Mouse (Mus musculus) heart, postnatal 0 days (tissue): Measurements from ENCODE around the gene Mab21l3. TPM values are rescaled to one million over a fixed set of nuclear protein-coding genes. Genes with fewer than 3 reads are reported as not detected.

ENCODE experiments used
- ATAC-seq: fragments of 200-750 bp; cut with Nextera tagmentation; 2 replicates; pipeline ENCODE4 v1.8.0; 2017; ENCODE audit warnings: low read depth, moderate number of reproducible peaks, moderate library complexity; ENCODE audit not compliant: insufficient read depth
- DNase-seq: peaks from one replicate; pipeline ENCODE4 v3.0.0-alpha.2; 2016; ENCODE audit warnings: low spot score
- H3K27ac ChIP-seq: fragments of 300-500 bp; sonication (generic); 2 replicates; pipeline ENCODE4 v1.5.1; 2014; ENCODE audit warnings: low read depth, mild to moderate bottlenecking
- H3K27me3 ChIP-seq: fragments of 300-500 bp; sonication (generic); 2 replicates; pipeline ENCODE4 v1.6.1; 2014; ENCODE audit warnings: low read length, mixed read lengths; ENCODE audit not compliant: control insufficient read depth, insufficient read depth
- H3K36me3 ChIP-seq: fragments of 300-500 bp; sonication (generic); replicated peaks from 2 replicates; pipeline ENCODE4 v1.6.1; 2014; ENCODE audit warnings: low read length, mixed read lengths; ENCODE audit not compliant: control insufficient read depth, insufficient read depth
- H3K4me1 ChIP-seq: fragments of 300-500 bp; sonication (generic); 2 replicates; pipeline ENCODE4 v1.6.1; 2014; ENCODE audit warnings: antibody characterized with exemption; ENCODE audit not compliant: control insufficient read depth, insufficient read depth
- H3K4me2 ChIP-seq: fragments of 300-500 bp; sonication (generic); 2 replicates; pipeline ENCODE4 v1.6.1; 2014; ENCODE audit warnings: low read depth, mild to moderate bottlenecking, low read length, moderate library complexity
- H3K4me3 ChIP-seq: fragments of 300-500 bp; sonication (generic); 2 replicates; pipeline ENCODE4 v1.5.1; 2014; ENCODE audit warnings: low read depth, low read length
- H3K9ac ChIP-seq: fragments of 300-500 bp; sonication (generic); replicated peaks from 2 replicates; pipeline ENCODE4 v1.6.1; 2014; ENCODE audit warnings: low read depth, low read length, mixed read lengths
- H3K9me3 ChIP-seq: fragments of 300-500 bp; sonication (generic); replicated peaks from 2 replicates; pipeline ENCODE4 v1.6.1; 2016; ENCODE audit warnings: low read length; ENCODE audit not compliant: control insufficient read depth
- CTCF ChIP-seq: IDR thresholded peaks from 2 replicates; pipeline ENCODE4 v1.5.1; 2016; ENCODE audit warnings: antibody characterized with exemption, control low read depth, low read depth
- EP300 ChIP-seq: IDR thresholded peaks from 2 replicates; pipeline ENCODE4 v1.6.1; 2016; ENCODE audit warnings: antibody characterized with exemption, low read depth
- WGBS: fragments of 180-500 bp; shearing (Covaris S2); extraction: QIAGEN DNeasy Blood & Tissue Kit; methylation state at CpG from one replicate; pipeline ENCODE4 v1.1.7; 2014; 5-methylcytosine and 5-hydroxymethylcytosine counted together
- polyA plus RNA-seq: library from polyadenylated mRNA; unstranded; fragments of >200 nt; fragmentation: Nextera tagmentation; extraction: Ambion mirVana; gene quantifications from 2 replicates; pipeline ENCODE4 v1.2.1, GENCODE M21; 2015
- total RNA-seq: library from RNA; depleted of rRNA; stranded (reverse); fragments of >200 nt; gene quantifications from 2 replicates; pipeline ENCODE4 v1.2.3, GENCODE M21; 2014; ENCODE audit warnings: low replicate concordance

Gene Mab21l3
- total and polyA plus RNA-seq, 2 experiments from 2014 or later = 0.10 to 1.6 TPM

DNA sequence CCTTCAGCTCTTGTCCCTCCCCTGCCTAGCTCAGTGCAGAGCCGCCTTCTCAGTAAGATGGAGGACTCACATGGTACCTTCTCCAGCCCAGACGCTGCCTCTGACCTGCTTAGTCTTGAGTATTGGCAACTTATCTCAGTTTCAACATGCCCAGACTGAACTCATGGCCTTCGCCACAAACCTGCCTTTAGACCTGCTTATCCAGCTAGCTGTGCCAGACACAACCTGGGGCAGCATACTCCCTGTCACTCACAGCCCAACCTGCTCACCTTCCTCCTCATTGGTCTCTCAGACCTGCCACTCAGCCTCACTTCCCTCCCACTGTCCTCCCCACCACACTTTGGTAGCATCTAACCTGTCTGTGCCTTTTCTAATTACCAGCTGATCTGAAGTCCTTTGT lies 32.8 kb downstream of the Mab21l3 start:
- Histone ChIP-seq H3K27ac (no peak overlapping the region), H3K4me1 (no peaks in the 10 kb centered on the region), H3K36me3 (no peaks in the 10 kb centered on the region), H3K4me2 (no peak overlapping the region), H3K4me3 (no peak overlapping the region), H3K27me3 (no peaks in the 10 kb centered on the region), H3K9me3 (no peaks in the 10 kb centered on the region), H3K9ac (no peak overlapping the region)
- DNase-seq (no peak), ATAC-seq (no peak)
- 76% methylated on average over 3 of the region's 3 CpGs for WGBS
- TF ChIP-seq EP300 = no peak
- TF ChIP-seq CTCF = no peak

- Histone ChIP-seq H3K4me2 (no peak overlapping the region), H3K27me3 (no peaks in the 10 kb centered on the region), H3K27ac (no peak overlapping the region), H3K4me1 (no peaks in the 10 kb centered on the region), H3K4me3 (no peak overlapping the region), H3K9ac (no peak overlapping the region), H3K36me3 (no peaks in the 10 kb centered on the region), H3K9me3 (no peaks in the 10 kb centered on the region)
- TF ChIP-seq CTCF (no peak), EP300 (no peak)
- no peak for DNase-seq
- ATAC-seq = no peak
- 81% methylated on average over 9 of the region's 9 CpGs for WGBS
Observed at GRCm38 (mm10) chr3:101814790-101815189, 34.0 kb downstream of the Mab21l3 start.

GRCm38 (mm10) chr3:101812341-101812962 lies 36.3 kb downstream of the Mab21l3 start:
- H3K9ac ChIP-seq = no peak overlapping the region
- no peak overlapping the region for H3K4me3 ChIP-seq
- H3K4me2 ChIP-seq = no peak overlapping the region
- no peaks in the 10 kb centered on the region for H3K9me3 ChIP-seq
- no peak overlapping the region for H3K27ac ChIP-seq
- H3K4me1 ChIP-seq = peaks cover 4% of the 10 kb centered on the region; the same call in 1 of the 2 replicates
- TF ChIP-seq EP300 (no peak), CTCF (peak; percentile 88)
- WGBS = 66% methylated on average over 10 of the region's 10 CpGs
- DNase-seq = peak; percentile 80
- H3K36me3 ChIP-seq = no peaks in the 10 kb centered on the region
- peak; percentile 79 for ATAC-seq
- H3K27me3 ChIP-seq = no peaks in the 10 kb centered on the region

DNA sequence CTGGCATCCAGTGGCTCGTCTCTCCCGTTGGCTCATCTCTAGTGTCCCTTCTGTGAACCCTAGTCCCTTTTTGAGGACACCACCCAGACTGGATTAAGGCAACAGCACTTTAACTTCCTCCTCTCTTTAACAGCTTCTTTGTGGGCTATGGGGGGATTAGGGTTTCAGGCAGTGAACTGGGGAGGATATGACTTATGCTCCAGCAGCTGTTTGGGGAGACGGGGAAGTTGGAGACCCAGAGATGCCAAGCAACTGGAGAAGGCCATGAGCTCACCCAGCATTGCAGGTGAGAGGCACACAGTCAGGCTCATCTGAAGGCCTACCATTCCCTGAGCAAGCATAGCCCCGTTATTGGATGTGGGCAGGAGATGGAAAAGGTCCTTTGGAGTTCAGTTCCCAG lies 36.8 kb downstream of the Mab21l3 start:
- DNase-seq (no peak), ATAC-seq (no peak)
- WGBS = 67% methylated on average over 4 of the region's 4 CpGs
- Histone ChIP-seq H3K27ac (no peak overlapping the region), H3K4me3 (no peak overlapping the region), H3K27me3 (no peaks in the 10 kb centered on the region), H3K36me3 (no peaks in the 10 kb centered on the region), H3K9ac (no peak overlapping the region), H3K4me2 (no peak overlapping the region), H3K9me3 (no peaks in the 10 kb centered on the region), H3K4me1 (peaks cover 9% of the 10 kb centered on the region)
- TF ChIP-seq CTCF (no peak), EP300 (no peak)

DNA sequence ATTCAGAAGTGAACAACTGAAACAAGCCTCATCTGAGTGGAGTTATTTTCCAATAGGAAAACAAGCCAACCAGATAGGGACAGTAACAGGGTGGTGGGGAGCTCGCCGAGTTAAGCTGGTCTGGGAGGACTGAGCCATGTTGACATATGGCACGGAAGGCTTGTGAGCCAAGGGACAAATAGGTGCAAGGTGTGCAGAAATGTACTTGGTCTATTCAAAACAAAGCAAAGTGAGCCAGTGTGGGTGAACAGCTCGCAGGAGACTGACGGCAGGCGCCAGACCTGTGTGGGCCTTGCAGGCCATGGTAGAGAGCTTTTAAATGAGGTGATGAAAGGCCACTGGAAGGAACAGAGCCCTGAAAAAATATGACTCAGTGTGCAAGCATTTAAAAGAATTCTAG lies 41.1 kb downstream of the Mab21l3 start:
- H3K27ac ChIP-seq = no peak overlapping the region
- H3K27me3 ChIP-seq = no peaks in the 10 kb centered on the region
- WGBS = 47% methylated on average over 6 of the region's 6 CpGs
- TF ChIP-seq CTCF (no peak), EP300 (no peak)
- no peaks in the 10 kb centered on the region for H3K9me3 ChIP-seq
- no peak overlapping the region for H3K4me3 ChIP-seq
- H3K9ac ChIP-seq = no peak overlapping the region
- ATAC-seq (no peak), DNase-seq (no peak)
- no peaks in the 10 kb centered on the region for H3K36me3 ChIP-seq
- no peak overlapping the region for H3K4me2 ChIP-seq
- H3K4me1 ChIP-seq = peaks cover 28% of the 10 kb centered on the region

DNA sequence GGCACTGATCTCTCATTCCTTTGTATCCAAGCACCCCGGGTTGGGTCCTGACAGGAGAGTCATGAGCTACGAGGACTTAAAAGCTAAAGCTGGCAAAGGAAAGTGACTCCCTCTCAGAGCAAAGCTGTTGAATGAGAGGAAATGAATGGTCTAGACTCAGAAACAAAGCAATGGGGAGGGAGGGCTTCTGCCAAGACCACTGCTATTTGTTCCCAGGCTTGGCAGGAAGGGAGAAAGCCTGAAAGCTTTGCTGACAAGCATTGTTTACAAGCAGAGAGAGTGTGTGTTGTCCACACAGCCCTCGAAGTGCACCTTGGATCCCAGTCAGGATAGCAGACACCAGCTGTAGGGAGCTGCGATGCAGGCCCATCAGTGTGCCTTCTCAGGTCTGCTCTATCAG lies 41.8 kb downstream of the Mab21l3 start:
- H3K4me2 ChIP-seq = no peak overlapping the region
- TF ChIP-seq EP300 (no peak), CTCF (no peak)
- DNase-seq (no peak), ATAC-seq (no peak)
- no peak overlapping the region for H3K9ac ChIP-seq
- no peak overlapping the region for H3K4me3 ChIP-seq
- 0 out of 2 replicates have a peak overlapping the region, but pooled peaks have one; percentile 13 for H3K27ac ChIP-seq
- 50% methylated on average over 4 of the region's 4 CpGs for WGBS
- peaks cover 33% of the 10 kb centered on the region for H3K4me1 ChIP-seq
- no peaks in the 10 kb centered on the region for H3K9me3 ChIP-seq
- no peaks in the 10 kb centered on the region for H3K27me3 ChIP-seq
- H3K36me3 ChIP-seq = no peaks in the 10 kb centered on the region
